Mouse (Mus musculus) intestine, embryonic 14.5 days (tissue): ENCODE data around the gene Lrfn3. TPM values are rescaled to one million over a fixed set of nuclear protein-coding genes. Genes with fewer than 3 reads are reported as not detected.

Experiments
- polyA plus RNA-seq: library from polyadenylated mRNA; unstranded; fragments of >200 nt; fragmentation: Nextera tagmentation; extraction: Ambion mirVana; gene quantifications from 2 replicates; pipeline ENCODE4 v1.2.1, GENCODE M21; 2014

Gene Lrfn3
- polyA plus RNA-seq, 1 experiment from 2014 or later: 4.4 TPM

Other genes starting within 250 kb of the Lrfn3 start
- 4.2 and 5.8 TPM in 2 replicates for gene Zfp382, start 240.8 kb downstream of the Lrfn3 start, polyA plus RNA-seq
- 16.0 and 16.3 TPM in 2 replicates for gene Zfp146, start 193.0 kb downstream of the Lrfn3 start, polyA plus RNA-seq
- gene Cox7a1, start 178.6 kb downstream of the Lrfn3 start, polyA plus RNA-seq: 5.8 and 11.3 TPM in 2 replicates
- 81.9 and 85.4 TPM in 2 replicates for gene Capns1, start 164.0 kb downstream of the Lrfn3 start, polyA plus RNA-seq
- gene Polr2i, start 130.8 kb downstream of the Lrfn3 start, polyA plus RNA-seq: 159 and 161 TPM in 2 replicates
- gene Tbcb, start 130.5 kb downstream of the Lrfn3 start, polyA plus RNA-seq: 147 and 157 TPM in 2 replicates
- gene Ovol3, start 127.0 kb downstream of the Lrfn3 start, polyA plus RNA-seq: not detected in 2 replicates
- gene Thap8, start 82.7 kb downstream of the Lrfn3 start, polyA plus RNA-seq: 0.24 and 0.26 TPM in 2 replicates
- 8.5 and 10.5 TPM in 2 replicates for gene Wdr62, start 82.4 kb downstream of the Lrfn3 start, polyA plus RNA-seq
- 41.4 and 46.1 TPM in 2 replicates for gene Clip3, start 71.0 kb downstream of the Lrfn3 start, polyA plus RNA-seq
- gene Alkbh6, start 54.1 kb downstream of the Lrfn3 start, polyA plus RNA-seq: 70.7 and 79.3 TPM in 2 replicates
- gene Syne4, start 48.0 kb downstream of the Lrfn3 start, polyA plus RNA-seq: 52.2 and 60.5 TPM in 2 replicates
- gene E130208F15Rik, start 41.0 kb downstream of the Lrfn3 start, polyA plus RNA-seq: not detected in 2 replicates
- 16.3 and 17.2 TPM in 2 replicates for gene Sdhaf1, start 38.9 kb downstream of the Lrfn3 start, polyA plus RNA-seq
- 53.7 and 54.7 TPM in 2 replicates for gene Tyrobp, start 51.0 kb upstream of the Lrfn3 start, polyA plus RNA-seq
- 1.6 and 2.1 TPM in 2 replicates for gene Hcst, start 57.1 kb upstream of the Lrfn3 start, polyA plus RNA-seq
- gene Nfkbid, start 59.0 kb upstream of the Lrfn3 start, polyA plus RNA-seq: 2.3 and 3.2 TPM in 2 replicates
- gene Aplp1, start 82.8 kb upstream of the Lrfn3 start, polyA plus RNA-seq: 37.9 and 43.0 TPM in 2 replicates
- 0.13 and 2.9 TPM in 2 replicates for gene Kirrel2, start 94.9 kb upstream of the Lrfn3 start, polyA plus RNA-seq
- gene Nphs1, start 95.5 kb upstream of the Lrfn3 start, polyA plus RNA-seq: 0.15 and 1.3 TPM in 2 replicates
- 1.3 TPM in 2 replicates for gene Prodh2, start 130.8 kb upstream of the Lrfn3 start, polyA plus RNA-seq
- 10.7 and 11.9 TPM in 2 replicates for gene Arhgap33, start 172.3 kb upstream of the Lrfn3 start, polyA plus RNA-seq
- gene Hspb6, start 189.4 kb upstream of the Lrfn3 start, polyA plus RNA-seq: 45.0 and 48.5 TPM in 2 replicates
- gene Proser3, start 189.5 kb upstream of the Lrfn3 start, polyA plus RNA-seq: 15.2 and 15.7 TPM in 2 replicates
- 36.9 and 38.5 TPM in 2 replicates for gene Lin37, start 197.1 kb upstream of the Lrfn3 start, polyA plus RNA-seq
- 92.3 and 94.5 TPM in 2 replicates for gene U2af1l4, start 200.5 kb upstream of the Lrfn3 start, polyA plus RNA-seq
- 7.7 and 9.1 TPM in 2 replicates for gene Gm49396, start 200.6 kb upstream of the Lrfn3 start, polyA plus RNA-seq
- gene Psenen, start 200.9 kb upstream of the Lrfn3 start, polyA plus RNA-seq: 119 and 125 TPM in 2 replicates
- 3.3 and 3.5 TPM in 2 replicates for gene Igflr1, start 202.7 kb upstream of the Lrfn3 start, polyA plus RNA-seq
- gene Kmt2b, start 226.0 kb upstream of the Lrfn3 start, polyA plus RNA-seq: 12.8 and 13.0 TPM in 2 replicates
- gene Zbtb32, start 236.1 kb upstream of the Lrfn3 start, polyA plus RNA-seq: 0.81 and 0.83 TPM in 2 replicates